Mouse (Mus musculus): ENCODE measurements around the gene Prkag2.
"Not testable (repeated sequence)": the region's sequence is repeated elsewhere in the genome, so short reads cannot be mapped to it uniquely, and the experiment has no call there.

Prkag2 gene

DNA sequence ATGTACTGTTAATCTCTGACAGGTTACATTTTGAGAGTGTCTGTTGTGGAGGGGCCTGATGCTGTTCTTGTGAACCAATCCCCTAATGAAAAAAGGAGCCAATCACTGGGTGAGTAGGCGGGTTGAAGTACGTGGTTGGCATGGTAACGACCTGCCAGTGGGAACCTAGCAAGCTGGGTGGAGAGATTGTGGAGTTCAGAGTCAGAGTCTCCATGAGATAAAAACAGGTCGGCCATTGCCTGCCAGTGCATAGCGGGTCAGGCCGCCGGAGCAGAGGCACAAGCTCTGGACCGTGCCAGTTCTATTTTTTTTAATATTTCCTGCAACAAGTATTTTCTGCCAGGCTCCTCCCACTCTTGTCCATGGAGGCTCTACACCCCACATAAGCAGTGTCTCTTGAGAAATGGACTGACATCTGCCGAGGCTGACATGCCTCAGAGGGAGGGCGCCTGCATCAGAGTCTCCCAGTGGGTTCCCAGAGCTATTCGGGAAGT is 230.6 kb downstream of the Prkag2 start:
- no peak for DNase-seq (ENCODE audit: low spot score)

GRCm38 (mm10) chr5:24863804-24864203 is 236.6 kb downstream of the Prkag2 start:
- no peak for DNase-seq (ENCODE audit: low spot score)

GRCm38 (mm10) chr5:24861449-24861930 is 239.0 kb downstream of the Prkag2 start:
- DNase-seq (ENCODE audit: low spot score): no peak

DNA sequence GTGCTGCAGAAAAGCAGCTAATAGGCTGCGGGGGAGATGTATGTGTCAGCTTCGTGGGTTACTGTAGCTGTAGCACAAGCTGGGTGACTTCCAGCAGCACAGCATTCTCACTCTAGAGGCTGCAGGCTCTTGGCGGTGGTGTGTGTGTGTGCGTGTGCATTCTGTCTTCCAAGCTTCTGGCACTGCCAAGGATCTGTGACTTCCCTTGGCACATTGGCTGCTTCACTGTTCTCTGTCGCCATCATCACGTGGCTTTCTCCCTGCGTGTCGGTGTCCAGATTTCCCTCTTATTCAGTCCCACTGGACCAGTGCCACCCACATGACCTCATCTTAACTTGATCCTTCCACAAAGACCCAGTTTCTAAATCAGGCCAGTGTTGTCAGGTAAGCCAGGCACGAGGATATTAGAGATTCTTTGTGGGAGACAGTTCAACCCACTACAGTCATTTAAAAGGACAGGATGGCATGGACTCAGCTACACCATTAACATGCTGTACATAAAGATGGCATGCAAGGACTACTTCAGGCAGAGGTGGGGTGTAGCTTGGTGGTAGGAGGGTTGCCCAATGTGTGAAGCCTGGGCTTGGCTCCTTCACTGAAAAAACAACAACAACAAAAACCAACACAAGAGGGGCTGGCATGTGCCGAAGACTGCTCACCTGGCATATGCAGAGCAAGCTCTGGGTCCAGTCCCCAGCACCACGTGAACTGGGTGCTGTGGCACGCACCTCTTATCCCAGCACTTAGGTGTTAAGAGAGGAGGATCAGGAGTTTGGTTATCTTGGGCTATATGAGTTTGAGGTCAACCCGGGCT is 239.6 kb downstream of the Prkag2 start:
- DNase-seq (ENCODE audit: low spot score): peak; percentile 63

DNA sequence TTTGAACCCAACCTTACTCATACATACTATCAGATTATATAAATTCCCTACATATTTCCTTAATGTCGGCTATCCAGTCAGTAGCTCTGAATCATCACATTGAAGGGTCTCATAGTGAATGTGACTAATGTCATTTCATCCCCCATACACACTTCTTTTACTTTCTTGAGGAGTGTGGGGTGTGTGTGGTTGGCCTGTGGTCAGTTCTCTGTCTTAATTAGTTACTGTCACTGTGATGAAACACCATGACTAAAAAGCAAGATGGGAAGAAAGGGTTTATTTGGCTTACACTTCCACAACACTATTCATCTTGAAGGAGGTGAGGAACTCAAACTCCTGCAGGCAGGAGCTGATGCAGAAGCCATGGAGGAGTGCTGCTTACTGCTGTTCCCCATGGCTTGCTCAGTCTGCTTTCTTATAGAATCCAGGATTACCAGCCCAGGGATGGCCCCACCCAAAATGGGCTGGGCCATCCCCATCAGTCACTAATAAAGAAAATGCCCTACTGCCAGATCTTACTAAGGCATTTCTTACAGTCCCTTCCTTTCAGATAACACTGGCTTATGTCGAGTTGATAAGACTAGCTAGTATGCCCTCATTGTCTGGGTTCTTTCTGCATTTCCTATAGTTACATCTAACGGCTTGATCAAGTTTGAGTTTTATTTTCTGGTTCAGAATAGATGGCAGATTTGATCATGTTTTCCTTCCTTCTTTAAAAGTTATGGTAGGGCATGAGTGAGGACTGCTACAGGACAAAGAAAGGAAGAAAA is 240.5 kb downstream of the Prkag2 start:
- DNase-seq (ENCODE audit: low spot score): no peak

DNA sequence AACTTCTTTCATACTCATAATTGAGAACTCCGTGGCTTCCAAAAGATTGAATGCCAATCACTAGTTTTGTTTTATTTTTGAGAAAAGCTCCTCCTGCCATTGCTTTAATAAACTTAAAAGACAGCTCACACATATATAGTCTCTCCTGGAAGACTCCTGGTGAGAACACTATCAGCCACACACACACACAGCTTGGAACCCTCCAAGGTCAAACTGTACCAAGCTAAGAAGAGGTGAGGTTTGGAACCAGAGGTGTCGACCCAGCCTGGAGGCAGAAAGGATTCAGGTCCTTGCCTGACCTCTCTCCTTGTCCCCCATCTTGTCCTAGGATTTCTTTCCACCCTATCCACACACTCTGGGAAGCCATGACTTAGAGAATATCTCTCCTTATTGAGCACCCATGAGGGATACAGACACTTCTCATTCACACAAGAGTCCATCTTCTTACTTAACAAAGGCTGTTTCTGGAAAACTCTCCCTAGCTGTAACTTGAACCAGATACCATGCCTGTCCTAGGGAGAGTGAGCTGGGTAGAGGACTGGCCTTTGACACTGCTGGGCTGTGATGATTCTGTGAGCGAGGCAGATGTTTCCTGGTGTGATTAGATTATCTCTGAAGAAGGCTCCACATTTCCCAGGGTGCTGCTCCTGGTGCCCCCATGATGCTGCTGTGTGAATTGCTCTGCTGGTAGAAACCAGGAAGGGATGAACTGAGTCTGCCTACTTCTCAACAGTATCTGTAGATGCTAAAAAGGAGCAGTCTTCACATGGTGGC is 245.4 kb downstream of the Prkag2 start:
- DNase-seq (ENCODE audit: low spot score): no peak

DNA sequence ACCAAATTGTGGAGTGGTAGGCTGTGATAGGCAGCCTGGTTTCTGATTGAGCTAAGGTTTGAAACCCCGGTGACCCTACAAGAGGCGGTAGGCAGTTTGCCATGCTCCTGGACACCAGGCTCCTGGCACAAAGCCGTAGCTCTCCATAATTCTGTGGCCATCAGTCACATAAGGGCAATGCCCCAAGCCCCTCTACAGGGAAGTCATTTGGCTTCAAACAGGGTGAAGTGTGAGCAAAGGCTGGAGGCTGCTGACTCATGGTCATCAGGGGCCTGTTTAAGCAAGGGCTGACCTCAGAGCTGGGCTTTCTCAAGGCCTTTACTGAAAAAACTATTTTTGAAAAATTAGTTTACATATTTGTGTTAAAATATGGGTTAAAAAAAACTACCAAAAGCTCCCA is 246.2 kb downstream of the Prkag2 start:
- DNase-seq (ENCODE audit: low spot score): no peak

DNA sequence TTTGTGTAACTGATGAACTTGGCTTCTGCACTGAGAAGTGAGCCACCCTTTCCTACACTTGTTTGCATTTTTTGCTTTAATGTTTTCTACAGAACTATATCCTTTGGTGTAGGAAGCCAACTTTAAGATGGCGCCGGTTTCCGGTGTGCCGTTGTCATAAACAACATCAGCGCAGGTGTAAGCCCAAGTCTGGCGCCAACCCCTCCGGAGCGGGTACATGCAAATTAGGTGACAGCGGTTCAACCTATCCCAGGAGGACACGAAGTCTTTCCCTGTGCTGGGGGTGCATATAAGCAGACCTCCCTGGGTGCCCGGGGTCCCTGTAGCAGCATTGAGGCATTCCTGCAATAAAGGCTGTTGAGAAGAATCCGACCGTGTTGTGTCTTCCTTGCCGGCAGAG is 252.2 kb downstream of the Prkag2 start:
- not testable (repeated sequence) for DNase-seq (ENCODE audit: low spot score)

GRCm38 (mm10) chr5:24843841-24844240 is 256.6 kb downstream of the Prkag2 start:
- DNase-seq (ENCODE audit: low spot score): no peak

DNA sequence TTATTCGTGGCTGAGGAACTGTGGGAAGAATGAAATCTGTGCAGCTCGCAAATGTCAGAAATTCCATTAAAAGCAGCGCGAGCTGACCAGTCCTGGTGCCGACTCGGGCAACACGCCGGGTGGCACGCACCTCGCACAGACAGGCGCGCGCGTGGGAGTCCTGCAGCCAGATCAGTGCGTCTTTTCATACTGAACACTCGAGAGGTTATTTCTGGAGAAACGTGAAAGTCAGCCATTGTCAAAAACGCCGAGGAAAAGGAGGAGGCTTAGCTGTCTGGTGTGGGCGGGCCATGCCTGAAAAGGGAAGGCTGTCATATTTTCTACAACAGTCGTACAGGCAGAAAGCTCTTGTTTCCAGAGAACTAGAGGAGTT is 257.4 kb downstream of the Prkag2 start:
- no peak for DNase-seq (ENCODE audit: low spot score)

GRCm38 (mm10) chr5:24842274-24843102 is 258.0 kb downstream of the Prkag2 start, which contains the start of gene Rheb:
Gene Rheb (minus strand): TSS chr5:24842624.
- DNase-seq (ENCODE audit: low spot score): peak; percentile 98

DNA sequence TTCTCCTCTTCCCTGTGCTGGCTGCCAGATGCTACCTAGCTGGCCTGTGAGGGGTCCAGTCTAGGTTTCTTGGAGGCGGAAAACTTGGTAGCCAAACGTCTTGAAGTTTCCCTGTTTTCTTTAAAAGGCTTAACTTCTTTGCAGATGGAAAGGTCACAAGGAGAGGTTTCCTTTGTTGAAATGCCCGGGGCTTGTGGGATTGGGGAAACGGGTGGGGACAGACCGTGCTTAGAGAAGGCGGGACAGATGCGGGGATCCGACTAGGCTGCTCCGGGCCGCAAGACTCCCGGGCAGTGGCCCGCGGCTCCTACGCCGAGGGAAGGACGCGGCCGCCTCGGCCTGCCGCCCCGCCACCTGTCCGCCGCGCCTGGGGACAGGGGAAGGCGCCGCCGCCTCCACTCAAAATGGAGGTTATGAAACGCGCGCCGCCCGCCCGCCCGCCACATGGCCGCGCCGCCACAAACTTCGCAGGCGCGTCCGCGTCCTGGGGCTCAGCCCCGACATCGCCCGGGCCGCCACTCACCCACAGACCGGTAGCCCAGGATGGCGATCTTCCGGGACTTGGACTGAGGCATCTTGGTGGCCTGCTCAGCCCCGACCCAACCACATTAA is 258.7 kb downstream of the Prkag2 start:
- no peak for DNase-seq (ENCODE audit: low spot score)

- no peak for DNase-seq (ENCODE audit: low spot score)
These were observed 259.4 kb downstream of the Prkag2 start for GRCm38 (mm10) chr5:24840975-24841431.

GRCm38 (mm10) chr5:24834491-24834890 is 266.0 kb downstream of the Prkag2 start:
- DNase-seq (ENCODE audit: low spot score): no peak

DNA sequence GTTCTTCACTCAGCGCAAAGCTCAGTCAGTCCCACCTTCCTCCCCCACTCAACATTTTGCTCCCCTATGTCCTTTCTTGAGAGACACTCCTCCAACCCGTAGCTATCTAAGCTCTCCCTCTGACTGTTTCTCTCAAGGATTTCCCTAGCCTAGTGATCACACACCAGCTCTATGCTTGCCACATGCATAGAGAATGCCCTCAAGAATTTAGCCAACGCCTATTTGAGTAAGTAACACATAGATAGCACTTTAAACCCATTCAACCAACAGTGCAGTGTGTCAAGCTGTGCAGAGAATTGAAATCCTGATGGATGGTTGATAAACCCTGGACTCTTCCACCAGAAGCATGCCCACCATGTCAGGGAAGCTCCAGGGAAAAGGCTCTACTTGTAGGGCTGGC is 268.5 kb downstream of the Prkag2 start:
- no peak for DNase-seq (ENCODE audit: low spot score)

- no peak for DNase-seq (ENCODE audit: low spot score)
These were observed 272.0 kb downstream of the Prkag2 start for GRCm38 (mm10) chr5:24828446-24828845.

DNA sequence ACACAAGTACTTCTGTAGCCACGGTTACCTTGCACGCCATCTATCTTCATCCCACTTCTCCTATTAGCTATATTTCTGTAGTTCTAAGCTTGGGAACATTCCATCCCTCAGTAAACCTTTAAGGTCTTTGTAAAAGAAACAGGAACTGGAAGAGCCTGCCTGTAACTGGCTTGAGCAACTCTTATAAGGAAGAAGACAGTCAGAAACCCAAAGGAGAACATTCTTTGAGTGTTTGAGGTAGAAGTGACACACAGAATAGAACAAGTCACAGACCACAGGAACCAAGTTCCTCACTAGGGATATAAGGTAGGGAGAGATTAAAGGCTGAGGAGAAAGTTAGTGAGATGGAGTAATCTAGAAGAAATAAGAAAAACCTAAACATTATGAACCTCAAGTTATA is 273.3 kb downstream of the Prkag2 start:
- DNase-seq (ENCODE audit: low spot score): no peak

DNA sequence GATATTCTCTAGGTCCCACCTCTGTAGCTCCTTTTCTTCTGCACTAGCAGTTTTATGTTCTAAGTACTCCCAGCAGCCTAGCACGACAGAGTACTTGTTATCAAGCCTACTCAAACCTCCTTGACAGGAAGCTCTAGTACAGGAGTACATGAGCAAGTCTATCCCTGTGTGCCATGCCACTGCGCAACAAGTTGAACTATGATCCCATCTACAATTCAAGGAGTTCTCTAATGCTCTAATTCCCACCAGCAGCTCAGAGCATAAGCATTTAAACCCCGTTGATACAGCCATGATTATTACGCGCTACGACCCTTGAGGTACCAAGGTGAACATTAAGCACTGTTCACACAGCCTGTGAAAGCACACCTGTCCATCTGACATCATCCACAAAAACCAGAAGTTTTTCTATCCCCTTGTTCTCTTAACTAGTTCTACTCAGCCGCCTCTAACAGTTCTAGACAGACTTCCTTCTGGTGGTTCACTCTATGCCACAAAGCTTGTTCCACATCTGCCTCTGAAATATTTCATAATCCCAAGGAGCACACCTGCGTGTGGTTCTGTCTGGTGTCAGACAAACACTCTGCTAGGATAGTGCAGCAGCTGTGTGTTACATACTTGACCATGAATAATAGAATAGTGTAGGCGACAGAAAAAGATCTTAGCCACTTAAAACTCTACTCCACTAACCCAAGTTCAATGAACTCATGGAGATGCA is 274.2 kb downstream of the Prkag2 start:
- no peak for DNase-seq (ENCODE audit: low spot score)

DNA sequence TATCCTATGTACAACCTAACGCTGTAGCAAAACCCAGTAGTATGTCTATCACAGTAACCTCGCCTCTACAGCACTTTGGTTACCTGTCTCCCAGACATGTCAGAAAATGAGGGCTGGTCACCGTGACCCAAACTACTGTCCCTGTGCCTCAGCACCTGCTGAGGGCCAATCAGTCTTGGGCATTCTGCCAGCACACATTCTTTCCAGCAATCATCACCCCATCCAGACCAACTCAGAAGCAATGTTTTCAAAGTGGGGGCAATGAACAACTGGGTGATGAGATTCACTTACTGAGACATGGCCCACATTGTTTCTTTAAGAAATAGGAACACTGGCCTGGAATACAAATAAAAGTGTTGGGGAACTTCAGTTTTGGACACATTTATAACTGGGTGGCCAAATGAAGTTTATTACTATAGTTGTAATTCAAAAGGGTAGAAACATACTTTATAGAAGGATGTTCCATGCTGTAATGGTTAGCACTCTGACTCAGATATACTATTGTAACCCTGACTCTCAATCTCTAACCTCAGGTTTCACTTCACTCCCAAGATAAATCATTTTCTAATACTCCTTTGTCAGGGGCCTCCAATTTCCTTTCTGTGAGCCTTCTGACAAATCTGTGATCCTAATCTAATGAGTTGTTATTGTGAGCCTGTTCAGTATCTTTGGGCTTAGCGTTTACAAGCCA is 274.9 kb downstream of the Prkag2 start:
- no peak for DNase-seq (ENCODE audit: low spot score)

All from left cerebral cortex, adult 11 months (tissue).